Comparison of ENCODE assay signal across 16 mouse cellular contexts in genomic region chr14:18286441-18286840, GRCm38 (mm10).
"Had no signal": no experiment of that assay in that cellular context is flagged by ENCODE, and none has a peak within 500 bp of the region (broad histone marks: within the 10 kb centered on the region; RNA-seq: fewer than 3 reads in every experiment).

No protein-coding gene starts in this region.

- H3K4me3 ChIP-seq: lung, embryonic 15.5 days; megakaryocyte, embryonic 14.5 days; midbrain, embryonic 13.5 days; midbrain, embryonic 15.5 days; neural tube, embryonic 12.5 days had no signal

- H3K27ac ChIP-seq: lung, embryonic 15.5 days; macrophage; midbrain, embryonic 13.5 days; midbrain, embryonic 15.5 days; neural tube, embryonic 12.5 days had no signal

- H3K4me1 ChIP-seq: midbrain, embryonic 13.5 days; midbrain, embryonic 15.5 days; neural tube, embryonic 12.5 days had no signal

- ATAC-seq: liver, postnatal 0 days; lung, postnatal 0 days; midbrain, embryonic 13.5 days; midbrain, embryonic 15.5 days had no signal

- H3K9ac ChIP-seq: liver, postnatal 0 days; lung, embryonic 15.5 days; midbrain, embryonic 13.5 days; midbrain, embryonic 15.5 days; neural tube, embryonic 12.5 days had no signal

- H3K4me2 ChIP-seq: lung, embryonic 15.5 days; midbrain, embryonic 13.5 days; midbrain, embryonic 15.5 days; neural tube, embryonic 12.5 days had no signal

- H3K36me3 ChIP-seq: midbrain, embryonic 15.5 days had no signal

- DNase-seq: liver, postnatal 0 days; lung, adult 2 months; lung, postnatal 14 days; lung, postnatal 36 days; right cerebral cortex, postnatal 14 days; spleen, adult 18-20 months; thymus, adult 18-20 months; thymus, postnatal 14 days; thymus, postnatal 36 days had no signal

- H3K27me3 ChIP-seq: lung, embryonic 15.5 days; megakaryocyte, embryonic 14.5 days; midbrain, embryonic 13.5 days; midbrain, embryonic 15.5 days; neural tube, embryonic 12.5 days had no signal

- H3K9me3 ChIP-seq: lung, embryonic 15.5 days; megakaryocyte, embryonic 14.5 days; midbrain, embryonic 13.5 days; midbrain, embryonic 15.5 days; neural tube, embryonic 12.5 days had no signal
